Mouse (Mus musculus) forebrain, embryonic 12.5 days (tissue): Measurements from ENCODE around the gene Gm21425. TPM values are rescaled to one million over a fixed set of nuclear protein-coding genes. Genes with fewer than 3 reads are reported as not detected.
"Not testable (repeated sequence)": the region's sequence is repeated elsewhere in the genome, so short reads cannot be mapped to it uniquely, and the experiment has no call there.

ENCODE experiments used
- ATAC-seq: fragments of 200-750 bp; cut with Nextera tagmentation; 2 replicates; pipeline ENCODE4 v1.8.0; 2017; ENCODE audit warnings: moderate TSS enrichment; ENCODE audit not compliant: low FRiP score
- H3K27ac ChIP-seq: fragments of 300-500 bp; sonication (generic); 2 replicates; pipeline ENCODE4 v1.5.1; 2016; ENCODE audit warnings: mild to moderate bottlenecking
- H3K27me3 ChIP-seq: fragments of 300-500 bp; sonication (generic); 2 replicates; pipeline ENCODE4 v1.6.1; 2016; ENCODE audit warnings: mild to moderate bottlenecking
- H3K36me3 ChIP-seq: fragments of 300-500 bp; sonication (generic); replicated peaks from 2 replicates; pipeline ENCODE4 v1.6.1; 2016; ENCODE audit warnings: mild to moderate bottlenecking
- H3K4me1 ChIP-seq: fragments of 300-500 bp; sonication (generic); 2 replicates; pipeline ENCODE4 v1.6.1; 2016
- H3K4me2 ChIP-seq: fragments of 300-500 bp; sonication (generic); 2 replicates; pipeline ENCODE4 v1.6.1; 2016; ENCODE audit warnings: mild to moderate bottlenecking, moderate library complexity
- H3K4me3 ChIP-seq: fragments of 300-500 bp; sonication (generic); replicated peaks from 2 replicates; pipeline ENCODE4 v1.5.1; 2016; ENCODE audit warnings: mild to moderate bottlenecking
- H3K9ac ChIP-seq: fragments of 300-500 bp; sonication (generic); 2 replicates; pipeline ENCODE4 v1.6.1; 2016; ENCODE audit warnings: mild to moderate bottlenecking
- H3K9me3 ChIP-seq: fragments of 300-500 bp; sonication (generic); 2 replicates; pipeline ENCODE4 v1.6.1; 2016
- WGBS: fragments of 180-500 bp; shearing (Covaris S2); methylation state at CpG from one replicate; pipeline ENCODE4 v1.1.7; 2016; 5-methylcytosine and 5-hydroxymethylcytosine counted together
- polyA plus RNA-seq: library from polyadenylated mRNA; unstranded; fragments of >200 nt; fragmentation: Nextera tagmentation; extraction: Ambion mirVana; gene quantifications from 2 replicates; pipeline ENCODE4 v1.2.1, GENCODE M21; 2016

Gm21425 gene
- polyA plus RNA-seq: not detected in 2 replicates

DNA sequence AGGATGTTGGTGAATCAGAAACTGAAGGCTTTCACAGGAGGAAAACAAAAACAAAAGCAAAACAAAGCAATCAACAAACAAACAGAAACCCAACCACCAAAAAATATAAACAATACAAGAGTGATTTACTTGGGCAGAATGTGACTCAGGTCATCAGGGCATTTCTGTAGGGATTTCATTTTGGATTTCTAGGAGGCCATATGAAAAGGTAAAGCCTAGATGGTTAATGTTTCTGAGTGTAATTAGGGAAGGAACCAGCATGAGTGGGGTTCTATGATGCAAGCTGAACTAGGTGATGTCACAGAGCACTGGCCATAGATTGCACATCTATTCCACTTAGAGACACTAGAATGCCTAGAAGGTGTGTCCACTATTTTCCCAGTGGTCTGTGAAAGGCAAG lies at the start of gene Gm21425:
TSS of gene Gm21425 (plus strand) at position 301 of the 400 bp plus-strand sequence.
- not testable (repeated sequence) for H3K4me2 ChIP-seq, H3K27me3 ChIP-seq, ATAC-seq, H3K9ac ChIP-seq, H3K4me1 ChIP-seq, H3K36me3 ChIP-seq, H3K27ac ChIP-seq, H3K9me3 ChIP-seq, H3K4me3 ChIP-seq

DNA sequence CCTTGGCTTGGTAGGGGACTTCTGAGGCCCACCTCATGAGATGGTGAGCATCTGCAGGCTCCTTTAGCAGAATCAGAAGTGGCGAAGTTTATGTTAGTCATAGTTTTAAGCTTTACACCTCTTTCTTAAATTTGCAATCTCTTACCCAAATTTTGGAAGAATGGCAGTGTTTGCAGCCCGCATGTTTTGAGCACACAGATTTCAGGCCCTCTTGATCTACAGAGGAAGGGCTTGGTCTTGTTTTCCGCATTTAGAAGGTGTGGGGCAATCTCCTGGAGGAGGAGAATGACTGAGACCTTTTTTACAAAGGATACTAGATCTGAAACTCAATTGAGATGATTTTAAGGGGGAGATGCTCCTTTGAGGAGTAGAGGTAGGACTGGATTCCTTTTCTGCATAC lies 28.4 kb upstream of the Gm21425 start, which contains the start of gene Gm21891:
TSS of gene Gm21891 (minus strand) at position 101 of the 400 bp plus-strand sequence.
- H3K4me3 ChIP-seq, H3K9me3 ChIP-seq, H3K4me2 ChIP-seq, H3K27ac ChIP-seq, H3K9ac ChIP-seq, H3K27me3 ChIP-seq, ATAC-seq, H3K4me1 ChIP-seq, H3K36me3 ChIP-seq: not testable (repeated sequence)
- no CpG with 5 or more reads among the region's 3 CpGs for WGBS

Other genes starting within 250 kb of the Gm21425 start
- not detected in 2 replicates for gene Gm20807, start 119.1 kb upstream of the Gm21425 start, polyA plus RNA-seq
- not detected in 2 replicates for gene Gm21891, start 28.5 kb upstream of the Gm21425 start, polyA plus RNA-seq
- not detected in 2 replicates for gene Gm21828, start 62.0 kb downstream of the Gm21425 start, polyA plus RNA-seq
- not detected in 2 replicates for gene Gm21440, start 90.4 kb downstream of the Gm21425 start, polyA plus RNA-seq
- gene Gm21454, start 90.5 kb downstream of the Gm21425 start, polyA plus RNA-seq: not detected in 2 replicates
- not detected in 2 replicates for gene Gm21725, start 187.1 kb downstream of the Gm21425 start, polyA plus RNA-seq